Mouse (Mus musculus): ENCODE measurements around the gene Gm20521. TPM values are rescaled to one million over a fixed set of nuclear protein-coding genes. Genes with fewer than 3 reads are reported as not detected.

Gene Gm20521
- polyA plus RNA-seq, 1 experiment = not detected

DNA sequence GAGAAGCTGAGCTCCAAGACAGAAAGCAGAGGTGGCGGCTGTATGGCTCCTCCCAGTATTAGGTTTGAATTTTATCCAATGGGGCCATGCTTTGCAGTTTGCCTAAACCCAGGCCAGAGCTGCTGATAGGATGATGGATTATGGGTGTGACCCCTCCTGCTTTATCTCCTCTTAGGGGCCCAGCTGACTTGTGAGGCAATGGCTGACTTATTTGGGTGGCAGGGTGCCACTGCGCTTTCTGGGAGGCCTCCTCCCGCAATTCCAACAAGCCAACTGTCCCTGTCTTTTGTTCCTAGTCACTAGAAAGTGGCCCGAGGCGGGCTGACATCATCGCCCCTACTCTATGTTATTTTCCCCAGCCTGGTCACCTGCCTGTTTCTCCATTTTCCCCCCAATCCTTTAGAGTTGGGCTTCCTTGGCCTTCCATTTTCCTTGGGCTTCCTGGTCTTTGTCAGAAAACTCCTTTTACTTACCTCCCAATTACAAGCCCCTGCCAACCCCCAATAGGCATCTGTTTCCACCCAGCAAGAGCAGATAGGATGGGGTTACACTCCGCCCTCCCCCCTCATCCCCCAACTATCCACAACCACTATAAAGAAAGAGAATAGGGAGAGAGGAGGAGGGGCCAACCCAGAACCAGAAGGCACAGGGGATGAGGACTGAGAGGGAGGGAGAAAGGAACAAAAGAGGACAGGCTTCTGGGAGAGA lies 41.6 kb downstream of the Gm20521 start:
- TF ChIP-seq CTCF (IDR thresholded peaks at IDR 0.05; ENCODE audit: control insufficient read depth, insufficient read depth, low read length) (no peak), POLR2A (IDR thresholded peaks at IDR 0.05; ENCODE audit: borderline replicate concordance, control insufficient read depth, low read depth, low read length) (no peak)
- WGBS = 80% methylated on average over 7 of the region's 7 CpGs
- no peak overlapping the region for H3K4me3 ChIP-seq (replicated peaks; ENCODE audit: control insufficient read depth, low read depth, low read length)
- no peaks in the 10 kb centered on the region; the same call in 1 of the 2 replicates for H3K4me1 ChIP-seq (ENCODE audit: control insufficient read depth, insufficient read depth, low read length)
- H3K27ac ChIP-seq (ENCODE audit: control insufficient read depth, insufficient read depth, low read depth, low read length, poor library complexity) = no peak overlapping the region

DNA sequence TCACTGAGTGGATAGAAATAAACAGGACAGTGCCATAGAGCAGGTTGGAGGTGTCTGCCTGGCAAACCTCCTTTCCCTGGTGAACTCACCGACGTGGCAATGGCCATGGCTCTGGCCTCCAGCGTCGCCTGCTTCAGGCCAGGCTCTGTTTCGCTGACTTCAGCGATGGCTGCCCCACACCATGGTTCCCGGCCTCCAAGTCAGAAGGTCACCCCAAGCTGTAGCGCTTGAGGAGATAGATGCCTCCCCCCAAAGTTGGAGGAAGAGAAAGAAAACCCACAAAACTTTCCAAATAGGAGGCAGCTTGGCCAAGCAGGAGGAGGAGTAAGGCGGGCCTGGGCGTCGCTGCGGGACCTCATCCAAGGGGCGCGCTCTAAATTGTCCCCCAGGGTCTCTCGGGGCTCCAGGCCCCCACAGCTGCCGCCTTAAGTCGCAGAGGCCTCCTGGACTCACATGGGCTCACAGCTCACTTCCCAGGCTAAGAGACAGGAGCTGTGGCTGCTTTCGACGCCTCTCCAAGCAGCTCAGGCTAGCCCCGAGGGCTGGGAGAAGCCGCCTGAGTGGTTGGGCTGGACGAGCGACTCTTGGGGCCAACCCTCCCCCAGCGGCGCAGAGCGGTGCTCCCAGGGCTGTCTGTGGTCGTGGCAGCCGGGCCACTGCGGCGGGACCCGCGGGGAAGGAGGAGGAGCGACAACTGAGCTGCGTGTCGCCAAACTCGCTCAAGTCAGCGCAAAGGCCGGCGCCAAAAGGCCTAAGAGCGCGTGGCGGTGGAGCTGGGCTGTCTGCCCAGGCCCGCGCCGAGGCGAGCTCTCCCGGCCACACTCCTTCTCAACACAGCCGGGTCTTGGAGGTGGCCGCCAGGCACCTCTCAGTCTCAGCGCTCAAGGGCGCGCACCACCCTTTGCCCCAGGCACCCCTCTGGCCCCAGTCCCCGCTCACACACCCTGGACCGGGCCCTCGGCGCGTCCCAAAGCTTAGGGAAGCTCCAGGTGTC lies 42.4 kb downstream of the Gm20521 start, which contains the start of gene Efs:
Gene Efs, minus strand, starts transcription at position 778 of the 994 bp plus-strand sequence.
- Histone ChIP-seq H3K4me3 (replicated peaks; ENCODE audit: control insufficient read depth, low read depth, low read length) (no peak within 1 kb of the TSS), H3K27ac (ENCODE audit: control insufficient read depth, insufficient read depth, low read depth, low read length, poor library complexity) (peak within 1 kb of the TSS; percentile 33; the same call in 1 of the 2 replicates)
- TF ChIP-seq CTCF (IDR thresholded peaks at IDR 0.05; ENCODE audit: control insufficient read depth, insufficient read depth, low read length) (no peak), POLR2A (IDR thresholded peaks at IDR 0.05; ENCODE audit: borderline replicate concordance, control insufficient read depth, low read depth, low read length) (no peak)

DNA sequence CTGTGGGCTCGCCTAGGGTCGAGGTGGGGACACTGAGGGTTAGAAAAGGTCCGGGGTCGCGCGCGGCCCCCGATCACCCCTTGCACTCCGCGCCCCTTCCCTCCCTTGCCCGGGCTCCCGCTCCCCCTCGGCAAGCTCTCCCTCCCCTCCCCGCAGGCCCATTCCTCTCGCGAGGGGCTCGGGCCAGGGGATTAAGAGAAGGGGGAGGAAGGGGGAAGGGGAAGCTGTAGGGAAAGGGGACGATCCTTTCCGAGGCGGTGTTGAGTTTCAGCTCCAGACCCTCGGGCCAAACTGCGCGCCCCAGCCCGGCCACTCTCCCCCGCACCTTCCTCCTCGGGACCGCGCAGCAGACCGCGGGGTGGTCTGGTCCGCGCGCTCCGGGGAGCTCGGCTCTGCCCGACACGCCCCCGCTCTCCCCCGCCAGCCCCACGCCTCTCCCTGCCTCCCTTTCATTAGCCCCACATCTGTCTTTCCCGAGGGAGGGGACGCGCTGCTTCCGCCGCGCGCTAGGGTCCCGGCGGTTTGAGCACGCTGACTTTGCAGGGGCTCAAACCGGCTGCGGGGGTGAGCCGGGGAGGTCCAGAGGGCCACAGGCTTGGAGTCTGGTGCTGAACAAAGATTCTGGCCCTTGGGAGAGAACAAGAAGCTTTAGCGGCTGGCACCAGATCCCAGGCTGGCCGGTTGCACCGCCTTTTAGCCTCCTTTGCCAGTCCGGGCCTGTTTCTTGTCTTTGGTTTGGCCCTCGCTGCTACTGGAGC lies 43.3 kb downstream of the Gm20521 start:
- Histone ChIP-seq H3K4me3 (replicated peaks; ENCODE audit: control insufficient read depth, low read depth, low read length) (no peak overlapping the region), H3K27ac (ENCODE audit: control insufficient read depth, insufficient read depth, low read depth, low read length, poor library complexity) (peak overlapping the region; percentile 33; the same call in 1 of the 2 replicates), H3K4me1 (ENCODE audit: control insufficient read depth, insufficient read depth, low read length) (no peaks in the 10 kb centered on the region; the same call in 1 of the 2 replicates)
- no peak for TF ChIP-seq CTCF (IDR thresholded peaks at IDR 0.05; ENCODE audit: control insufficient read depth, insufficient read depth, low read length)
- no peak for TF ChIP-seq POLR2A (IDR thresholded peaks at IDR 0.05; ENCODE audit: borderline replicate concordance, control insufficient read depth, low read depth, low read length)
- 2% methylated on average over 50 of the region's 58 CpGs for WGBS

More for the DNA sequence above, 42.4 kb downstream of the Gm20521 start, which contains the start of gene Efs:
- no peaks in the 10 kb centered on the region; the same call in 1 of the 2 replicates for H3K4me1 ChIP-seq (ENCODE audit: control insufficient read depth, insufficient read depth, low read length)
- 14% methylated on average over 57 of the region's 57 CpGs for WGBS

DNA sequence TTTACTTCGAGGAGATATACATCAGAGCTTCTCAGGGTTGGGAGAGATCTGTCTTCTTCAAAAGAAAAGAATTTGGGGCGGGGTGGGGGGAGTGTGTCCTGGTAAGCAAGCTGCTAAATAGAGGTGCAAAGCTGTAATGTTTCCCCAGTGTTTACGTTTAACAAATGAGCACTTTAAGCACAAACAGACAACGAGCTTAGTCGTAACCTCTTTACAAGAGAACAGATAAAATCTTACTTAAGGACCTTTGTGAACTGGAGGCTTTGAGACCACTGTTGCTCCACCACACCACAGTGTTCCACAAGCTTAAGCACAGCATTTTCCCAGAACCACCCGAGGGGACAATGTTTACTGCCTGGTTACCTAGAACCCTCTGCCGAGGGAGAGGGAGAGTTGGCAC lies 44.1 kb downstream of the Gm20521 start:
- no peaks in the 10 kb centered on the region; the same call in 1 of the 2 replicates for H3K4me1 ChIP-seq (ENCODE audit: control insufficient read depth, insufficient read depth, low read length)
- TF ChIP-seq CTCF (IDR thresholded peaks at IDR 0.05; ENCODE audit: control insufficient read depth, insufficient read depth, low read length) (no peak), POLR2A (IDR thresholded peaks at IDR 0.05; ENCODE audit: borderline replicate concordance, control insufficient read depth, low read depth, low read length) (no peak)
- H3K27ac ChIP-seq (ENCODE audit: control insufficient read depth, insufficient read depth, low read depth, low read length, poor library complexity) = no peak overlapping the region
- WGBS = 44% methylated on average over 7 of the region's 7 CpGs
- no peak overlapping the region for H3K4me3 ChIP-seq (replicated peaks; ENCODE audit: control insufficient read depth, low read depth, low read length)

DNA sequence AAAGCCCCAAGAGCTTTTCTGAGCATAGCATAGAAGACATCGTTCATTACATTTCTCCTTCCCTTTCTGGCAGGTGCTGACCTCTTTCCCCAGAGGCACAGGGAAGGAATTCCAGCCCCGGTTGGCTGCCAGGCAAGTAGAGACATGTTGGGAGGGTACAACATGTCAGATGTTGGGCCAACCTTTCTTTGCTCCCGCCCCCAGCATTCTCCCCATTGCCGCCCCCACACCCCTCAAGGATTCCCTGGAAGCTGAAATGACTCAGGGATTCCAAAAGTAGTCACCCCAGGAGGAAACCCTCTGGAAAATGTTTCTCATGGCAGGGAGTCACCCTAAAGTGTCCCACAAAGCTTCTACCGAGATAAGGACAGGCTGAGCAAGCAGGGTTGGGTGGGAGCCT lies 46.6 kb downstream of the Gm20521 start:
- TF ChIP-seq CTCF (IDR thresholded peaks at IDR 0.05; ENCODE audit: control insufficient read depth, insufficient read depth, low read length) = no peak
- no peak for TF ChIP-seq POLR2A (IDR thresholded peaks at IDR 0.05; ENCODE audit: borderline replicate concordance, control insufficient read depth, low read depth, low read length)

DNA sequence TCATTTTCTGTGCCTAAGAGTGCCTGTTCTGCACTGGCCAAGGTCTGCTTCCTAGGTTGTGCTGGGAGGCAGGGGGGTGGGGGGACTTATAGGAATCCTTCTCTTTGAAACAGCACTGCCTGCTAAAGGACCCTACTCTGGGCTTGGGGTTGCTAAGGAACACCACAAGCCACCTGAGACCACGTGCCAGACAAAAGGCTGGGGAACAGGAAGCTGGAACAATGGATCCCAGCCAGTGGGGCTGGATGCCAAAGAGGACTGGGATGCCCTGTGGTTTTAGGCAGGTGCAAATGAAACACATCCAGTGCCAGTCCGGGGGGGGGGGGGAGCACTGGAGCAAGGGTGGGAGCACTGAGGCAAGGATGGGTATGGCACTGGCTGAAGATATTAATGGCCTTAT lies 47.2 kb downstream of the Gm20521 start:
- Histone ChIP-seq H3K4me3 (replicated peaks; ENCODE audit: control insufficient read depth, low read depth, low read length) (no peak overlapping the region), H3K4me1 (ENCODE audit: control insufficient read depth, insufficient read depth, low read length) (no peaks in the 10 kb centered on the region; the same call in 1 of the 2 replicates), H3K27ac (ENCODE audit: control insufficient read depth, insufficient read depth, low read depth, low read length, poor library complexity) (no peak overlapping the region)
- no peak for TF ChIP-seq POLR2A (IDR thresholded peaks at IDR 0.05; ENCODE audit: borderline replicate concordance, control insufficient read depth, low read depth, low read length)
- no peak for TF ChIP-seq CTCF (IDR thresholded peaks at IDR 0.05; ENCODE audit: control insufficient read depth, insufficient read depth, low read length)
- WGBS = 25% methylated on average over 2 of the region's 2 CpGs

More for the DNA sequence above, 46.6 kb downstream of the Gm20521 start:
- no peak overlapping the region for H3K27ac ChIP-seq (ENCODE audit: control insufficient read depth, insufficient read depth, low read depth, low read length, poor library complexity)
- 74% methylated on average over 5 of the region's 5 CpGs for WGBS
- no peaks in the 10 kb centered on the region; the same call in 1 of the 2 replicates for H3K4me1 ChIP-seq (ENCODE audit: control insufficient read depth, insufficient read depth, low read length)
- no peak overlapping the region for H3K4me3 ChIP-seq (replicated peaks; ENCODE audit: control insufficient read depth, low read depth, low read length)

DNA sequence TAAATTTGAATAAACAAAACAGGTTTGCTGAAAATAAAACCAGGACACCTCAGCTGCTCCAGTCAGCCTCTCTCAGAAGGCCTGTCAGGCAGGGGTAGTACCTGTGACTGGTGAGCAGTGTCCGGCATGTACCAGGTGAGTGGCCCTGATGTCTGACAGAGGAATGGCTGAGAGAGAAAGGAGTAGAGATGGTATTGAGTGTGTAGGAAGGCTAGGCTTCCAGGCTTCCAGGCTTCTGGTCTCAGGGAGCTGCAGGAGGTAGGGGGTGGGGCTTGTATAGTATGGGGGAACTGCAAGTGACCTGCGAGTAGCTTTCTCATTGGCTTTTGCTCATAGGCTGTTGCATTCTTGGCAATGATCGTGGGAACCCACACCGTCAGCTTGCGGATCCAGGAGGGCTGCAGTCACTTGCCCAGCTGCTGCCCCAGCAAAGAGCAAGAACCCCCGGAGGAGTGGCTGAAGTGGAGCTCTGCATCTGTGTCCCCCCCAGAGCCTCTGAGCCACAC lies 49.5 kb downstream of the Gm20521 start, which contains the start of gene Il25:
Gene Il25, plus strand, starts transcription at position 51 of the 506 bp plus-strand sequence.
- H3K27ac ChIP-seq (ENCODE audit: control insufficient read depth, insufficient read depth, low read depth, low read length, poor library complexity) = no peak within 1 kb of the TSS
- no peak for TF ChIP-seq POLR2A (IDR thresholded peaks at IDR 0.05; ENCODE audit: borderline replicate concordance, control insufficient read depth, low read depth, low read length)
- TF ChIP-seq CTCF (IDR thresholded peaks at IDR 0.05; ENCODE audit: control insufficient read depth, insufficient read depth, low read length) = no peak
- WGBS = 75% methylated on average over 6 of the region's 6 CpGs
- H3K4me3 ChIP-seq (replicated peaks; ENCODE audit: control insufficient read depth, low read depth, low read length) = no peak within 1 kb of the TSS
- H3K4me1 ChIP-seq (ENCODE audit: control insufficient read depth, insufficient read depth, low read length) = no peaks in the 10 kb centered on the region; the same call in 1 of the 2 replicates
